Mouse (Mus musculus): ENCODE measurements around the gene Rps29. TPM values are rescaled to one million over a fixed set of nuclear protein-coding genes. Genes with fewer than 3 reads are reported as not detected.
"Not testable (repeated sequence)": the region's sequence is repeated elsewhere in the genome, so short reads cannot be mapped to it uniquely, and the experiment has no call there.

The Rps29 gene
- polyA plus RNA-seq, 1 experiment from 2014 or later, result 591 TPM

DNA sequence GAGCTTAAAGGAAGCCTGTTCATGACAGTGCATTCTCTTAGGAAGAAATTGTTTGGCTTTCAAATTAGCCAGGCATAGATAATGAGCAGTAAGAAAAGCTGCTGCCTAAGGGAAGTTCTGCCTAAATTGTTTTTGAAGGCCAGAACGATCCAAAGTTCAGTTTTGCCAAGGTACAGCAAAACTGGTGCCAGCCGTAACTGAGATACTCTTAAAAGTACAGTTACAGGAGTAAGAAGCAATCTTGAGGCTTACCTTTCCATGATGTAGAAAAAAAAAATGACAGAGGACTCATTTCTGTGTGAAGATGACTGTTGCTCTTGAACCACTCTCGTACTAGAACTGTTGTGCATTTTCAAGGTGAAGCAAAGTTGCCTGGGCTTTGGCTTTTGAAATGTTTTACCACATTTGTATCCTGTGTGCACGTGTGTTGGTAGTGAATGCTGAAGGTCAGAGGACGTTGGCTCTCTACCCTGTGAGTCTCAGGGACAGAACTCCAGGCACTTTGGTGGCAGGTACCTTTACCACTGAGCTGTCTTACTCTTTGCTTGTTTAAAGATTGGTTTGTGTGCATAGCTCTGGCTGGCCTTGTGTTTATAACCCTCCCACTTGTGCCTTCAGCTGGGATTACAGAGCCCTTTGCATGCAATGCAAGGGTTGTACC, 28.0 kb upstream of the Rps29 start:
- Histone ChIP-seq H3K36me3 (ENCODE audit: inconsistent target) (0 out of 2 replicates have a peak, but pooled peaks cover 10% of the 10 kb centered on the region), H3K79me2 (ENCODE audit: inconsistent target) (peaks cover 64% of the 10 kb centered on the region), H3K4me3 (ENCODE audit: inconsistent target) (no peak overlapping the region), H3K27ac (no peak overlapping the region)
- WGBS (ENCODE audit: missing documents), result 78% methylated on average over 5 of the region's 5 CpGs

- peak overlapping the region; percentile 67 for H3K4me3 ChIP-seq (ENCODE audit: inconsistent target)
- WGBS (ENCODE audit: missing documents), result 67% methylated on average over 7 of the region's 7 CpGs
- H3K36me3 ChIP-seq (ENCODE audit: inconsistent target), result 0 out of 2 replicates have a peak, but pooled peaks cover 10% of the 10 kb centered on the region
- H3K79me2 ChIP-seq (ENCODE audit: inconsistent target), result peaks cover 68% of the 10 kb centered on the region
- peak overlapping the region; percentile 48 for H3K27ac ChIP-seq
Measured at GRCm38 (mm10) chr12:69185371-69185770, 26.4 kb upstream of the Rps29 start.

- peak overlapping the region; percentile 67 for H3K4me3 ChIP-seq (ENCODE audit: inconsistent target)
- peaks cover 68% of the 10 kb centered on the region for H3K79me2 ChIP-seq (ENCODE audit: inconsistent target)
- 0 out of 2 replicates have a peak, but pooled peaks cover 8% of the 10 kb centered on the region for H3K36me3 ChIP-seq (ENCODE audit: inconsistent target)
- WGBS (ENCODE audit: missing documents), result under 1% methylated on average over 85 of the region's 86 CpGs
- H3K27ac ChIP-seq, result peak overlapping the region; percentile 48
Measured at GRCm38 (mm10) chr12:69184342-69185295, 25.6 kb upstream of the Rps29 start.

GRCm38 (mm10) chr12:69183583-69184308, 24.8 kb upstream of the Rps29 start, which contains the start of the genes Rpl36al and Mgat2:
Rpl36al (minus strand) TSS chr12:69184083.
Mgat2 (plus strand) TSS chr12:69184157.
- Histone ChIP-seq H3K36me3 (ENCODE audit: inconsistent target) (0 out of 2 replicates have a peak, but pooled peaks cover 6% of the 10 kb centered on the region), H3K79me2 (ENCODE audit: inconsistent target) (peaks cover 61% of the 10 kb centered on the region), H3K4me3 (ENCODE audit: inconsistent target) (peak within 1 kb of the TSS; percentile 84), H3K27ac (peak within 1 kb of the TSS; percentile 75)
- WGBS (ENCODE audit: missing documents), result under 1% methylated on average over 78 of the region's 84 CpGs

- Histone ChIP-seq H3K27ac (no peak overlapping the region), H3K79me2 (ENCODE audit: inconsistent target) (peaks cover 42% of the 10 kb centered on the region), H3K4me3 (ENCODE audit: inconsistent target) (no peak overlapping the region), H3K36me3 (ENCODE audit: inconsistent target) (no peaks in the 10 kb centered on the region)
- 90% methylated on average over 4 of the region's 4 CpGs for WGBS (ENCODE audit: missing documents)
Measured at GRCm38 (mm10) chr12:69181800-69182199, 22.8 kb upstream of the Rps29 start.

GRCm38 (mm10) chr12:69179371-69179770, 20.4 kb upstream of the Rps29 start:
- WGBS (ENCODE audit: missing documents), result 80% methylated on average over 5 of the region's 12 CpGs
- peaks cover 20% of the 10 kb centered on the region for H3K79me2 ChIP-seq (ENCODE audit: inconsistent target)
- no peak overlapping the region for H3K27ac ChIP-seq
- H3K4me3 ChIP-seq (ENCODE audit: inconsistent target), result no peak overlapping the region
- no peaks in the 10 kb centered on the region for H3K36me3 ChIP-seq (ENCODE audit: inconsistent target)

DNA sequence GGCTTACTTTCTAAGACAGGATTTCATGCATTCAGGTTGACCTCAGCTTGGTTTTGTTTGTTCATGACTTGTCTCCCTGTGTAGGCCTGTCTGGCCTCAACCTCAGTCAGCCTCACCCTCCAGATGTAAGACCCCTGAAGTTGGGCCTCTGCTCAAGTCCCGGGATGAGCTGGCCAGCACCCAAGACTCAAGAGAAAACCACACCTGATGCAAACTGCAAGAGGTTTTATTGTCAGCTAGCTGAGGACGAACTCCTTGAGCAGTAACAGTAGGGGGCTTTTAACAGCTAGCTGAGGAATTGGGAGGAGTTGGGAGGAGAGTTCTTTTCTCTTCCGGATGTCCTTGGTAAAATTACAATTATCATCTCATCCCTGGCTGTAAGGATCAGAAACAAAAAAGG, 18.5 kb upstream of the Rps29 start:
- 91% methylated on average over 3 of the region's 3 CpGs for WGBS (ENCODE audit: missing documents)
- H3K4me3 ChIP-seq (ENCODE audit: inconsistent target), result no peak overlapping the region
- no peak overlapping the region for H3K27ac ChIP-seq
- H3K79me2 ChIP-seq (ENCODE audit: inconsistent target), result peaks cover 10% of the 10 kb centered on the region
- H3K36me3 ChIP-seq (ENCODE audit: inconsistent target), result no peaks in the 10 kb centered on the region

DNA sequence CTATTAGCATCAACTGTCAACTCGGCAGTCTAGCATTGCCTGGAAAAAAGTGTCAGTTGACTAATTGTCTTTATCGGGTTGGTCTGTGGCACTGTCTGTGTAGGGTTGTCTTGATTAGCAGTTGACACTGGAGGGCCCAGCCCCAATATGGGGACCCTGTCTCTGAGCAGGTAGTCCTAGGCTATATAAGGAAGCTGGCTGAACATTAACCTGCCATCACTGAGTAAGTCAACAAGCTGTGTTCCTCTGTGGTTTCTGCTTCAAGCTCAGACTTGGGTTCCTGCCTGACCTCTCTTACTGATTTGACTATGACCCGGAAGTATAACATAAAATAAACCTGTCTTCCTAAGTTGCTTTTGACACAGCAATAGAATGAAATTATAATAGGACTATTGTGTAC, 17.0 kb upstream of the Rps29 start:
- Histone ChIP-seq H3K27ac (no peak overlapping the region), H3K36me3 (ENCODE audit: inconsistent target) (no peaks in the 10 kb centered on the region), H3K79me2 (ENCODE audit: inconsistent target) (peaks cover 2% of the 10 kb centered on the region; the same call in 1 of the 2 replicates), H3K4me3 (ENCODE audit: inconsistent target) (no peak overlapping the region)
- 95% methylated on average over 3 of the region's 3 CpGs for WGBS (ENCODE audit: missing documents)

- 86% methylated on average over 2 of the region's 2 CpGs for WGBS (ENCODE audit: missing documents)
- Histone ChIP-seq H3K27ac (peak overlapping the region; percentile 27), H3K36me3 (ENCODE audit: inconsistent target) (no peaks in the 10 kb centered on the region), H3K4me3 (ENCODE audit: inconsistent target) (no peak overlapping the region), H3K79me2 (ENCODE audit: inconsistent target) (peaks cover 23% of the 10 kb centered on the region)
Measured at GRCm38 (mm10) chr12:69171307-69171706, 12.3 kb upstream of the Rps29 start.

DNA sequence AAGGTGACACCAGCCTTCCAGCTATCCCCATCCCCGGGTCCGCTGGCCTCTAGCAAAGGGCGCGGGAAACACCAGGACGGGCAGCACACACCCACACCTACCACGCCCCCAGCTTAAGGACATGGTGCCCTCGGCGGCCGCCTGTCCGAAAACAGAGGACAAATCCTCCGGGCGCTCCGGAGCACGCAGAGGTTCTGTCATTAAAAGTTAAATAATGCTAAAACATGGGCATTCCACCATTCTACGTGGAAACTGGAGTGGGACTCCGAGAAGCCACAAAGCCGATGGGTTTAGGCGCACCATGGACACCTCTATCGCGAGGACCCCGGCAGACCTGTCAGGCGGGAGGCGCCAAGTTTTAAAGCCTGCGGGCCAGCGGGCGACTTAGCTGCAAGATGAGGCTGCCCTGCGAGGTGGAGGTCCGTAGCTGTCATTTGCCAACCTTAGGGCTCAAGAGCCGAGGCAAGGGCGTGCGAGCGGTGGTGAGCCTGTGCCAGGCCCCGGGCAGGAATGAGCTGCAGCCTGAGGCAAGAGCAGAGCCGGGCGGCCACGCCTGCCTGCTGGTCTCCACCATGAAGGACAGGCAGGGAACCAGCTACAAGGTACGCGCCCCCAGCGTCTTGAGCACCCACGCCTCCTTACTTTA, 9.6 kb upstream of the Rps29 start, which contains the start of gene Lrr1:
Lrr1 (plus strand) TSS at position 354 of the 646 bp plus-strand sequence.
- Histone ChIP-seq H3K4me3 (ENCODE audit: inconsistent target) (peak within 1 kb of the TSS; percentile 81), H3K27ac (peak within 1 kb of the TSS; percentile 98), H3K79me2 (ENCODE audit: inconsistent target) (peaks cover 23% of the 10 kb centered on the region), H3K36me3 (ENCODE audit: inconsistent target) (no peaks in the 10 kb centered on the region)
- under 1% methylated on average over 40 of the region's 40 CpGs for WGBS (ENCODE audit: missing documents)

- WGBS (ENCODE audit: missing documents), result 5% methylated on average over 15 of the region's 18 CpGs
- peak overlapping the region; percentile 81 for H3K4me3 ChIP-seq (ENCODE audit: inconsistent target)
- peak overlapping the region; percentile 98 for H3K27ac ChIP-seq
- no peaks in the 10 kb centered on the region for H3K36me3 ChIP-seq (ENCODE audit: inconsistent target)
- peaks cover 23% of the 10 kb centered on the region for H3K79me2 ChIP-seq (ENCODE audit: inconsistent target)
Measured at GRCm38 (mm10) chr12:69167656-69168460, 8.9 kb upstream of the Rps29 start.

GRCm38 (mm10) chr12:69166861-69167581, 8.0 kb upstream of the Rps29 start:
- H3K36me3 ChIP-seq (ENCODE audit: inconsistent target); H3K4me3 ChIP-seq (ENCODE audit: inconsistent target); H3K27ac ChIP-seq: not testable (repeated sequence)
- 93% methylated on average over 7 of the region's 8 CpGs for WGBS (ENCODE audit: missing documents)
- peaks cover 23% of the 10 kb centered on the region for H3K79me2 ChIP-seq (ENCODE audit: inconsistent target)

DNA sequence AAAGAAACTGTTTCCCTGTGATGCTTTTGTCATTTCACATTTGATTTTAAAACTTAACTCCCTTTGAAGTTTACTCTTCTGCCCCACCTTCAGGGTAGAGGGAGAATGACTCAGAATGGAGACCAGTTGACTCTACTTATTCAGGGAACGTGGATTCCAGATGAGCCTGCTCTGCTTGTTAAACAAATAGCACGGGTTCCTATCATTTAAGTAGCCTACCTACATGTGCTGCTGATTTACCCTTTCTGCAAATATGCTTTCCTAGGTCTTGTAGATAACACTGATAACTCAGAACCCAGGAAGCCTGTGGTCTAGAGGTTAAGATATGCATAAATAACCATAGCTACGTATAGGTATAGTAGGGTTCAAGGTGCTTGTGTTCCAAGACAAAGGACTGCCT, 5.9 kb upstream of the Rps29 start:
- peaks cover 11% of the 10 kb centered on the region for H3K79me2 ChIP-seq (ENCODE audit: inconsistent target)
- 84% methylated on average over 3 of the region's 3 CpGs for WGBS (ENCODE audit: missing documents)
- no peak overlapping the region for H3K27ac ChIP-seq
- no peak overlapping the region for H3K4me3 ChIP-seq (ENCODE audit: inconsistent target)
- no peaks in the 10 kb centered on the region for H3K36me3 ChIP-seq (ENCODE audit: inconsistent target)

Measured in macrophage (primary cell).